12 mouse cellular contexts compared by ENCODE assay signal in genomic region chr9:103168046-103168445, GRCm38 (mm10). TPM values are rescaled to one million over a fixed set of nuclear protein-coding genes. Genes with fewer than 3 reads are reported as not detected.
DNase-seq lines count a peak whose midpoint lies in the region; ATAC-seq lines count a peak whose summit lies in the region.
"Had no signal": no experiment of that assay in that cellular context is flagged by ENCODE, and none has a peak within 500 bp of the region (broad histone marks: within the 10 kb centered on the region; RNA-seq: fewer than 3 reads in every experiment).

No protein-coding gene starts in this region.

- H3K27ac ChIP-seq in limb, embryonic 12.5 days, result no peak overlapping the region
- no peak overlapping the region for H3K27ac ChIP-seq in limb, embryonic 10.5 days
- H3K27ac ChIP-seq: stomach, embryonic 15.5 days had no signal

- H3K36me3 ChIP-seq in limb, embryonic 12.5 days, result no peaks in the 10 kb centered on the region
- H3K36me3 ChIP-seq in limb, embryonic 10.5 days, result no peaks in the 10 kb centered on the region
- H3K36me3 ChIP-seq: stomach, embryonic 15.5 days had no signal

- ATAC-seq in limb, embryonic 12.5 days (ENCODE audit: insufficient number of reproducible peaks, insufficient read depth, low FRiP score, low TSS enrichment, low read depth), result 0 out of 2 replicates have a peak, but pooled peaks have one; percentile 11
- peak; percentile 19; the same call in 1 of the 2 replicates for ATAC-seq in granulocyte monocyte progenitor cell, adult 5-6 weeks (replicated peaks; ENCODE audit: poor library complexity, severe bottlenecking)

- DNase-seq in heart, postnatal 14 days, result peak; percentile 27 to 37
- DNase-seq in heart, adult 8-10 months (ENCODE audit: low spot score), result no peak
- DNase-seq in limb, embryonic 10.5 days (ENCODE audit: low spot score), result no peak
- DNase-seq in mesoderm, embryonic 11.5 days (ENCODE audit: low read depth, low spot score), result peak; percentile 9
- DNase-seq in gastrocnemius, postnatal 14 days, result no peak
- DNase-seq in heart, adult 11 months, result no peak
- DNase-seq: cerebellum, adult 2 months; gastrocnemius, postnatal 10 days; kidney, postnatal 25 days had no signal

- intact Hi-C loops in heart, postnatal 14 days (cut with DNase I), result no loop called here
- intact Hi-C loops in gastrocnemius, postnatal 14 days (cut with DNase I; ENCODE audit: low total_unique reads), result no loop called here

- WGBS in limb, embryonic 12.5 days, result 79% methylated on average over 6 of the region's 6 CpGs
- 78% methylated on average over 6 of the region's 6 CpGs for WGBS in limb, embryonic 10.5 days

- H3K9ac ChIP-seq in limb, embryonic 12.5 days (replicated peaks), result no peak overlapping the region
- H3K9ac ChIP-seq: stomach, embryonic 15.5 days had no signal

- no peak overlapping the region for H3K4me3 ChIP-seq in limb, embryonic 12.5 days (replicated peaks)
- H3K4me3 ChIP-seq in limb, embryonic 10.5 days, result no peak overlapping the region
- H3K4me3 ChIP-seq: stomach, embryonic 15.5 days had no signal

- no peak overlapping the region for H3K4me2 ChIP-seq in limb, embryonic 12.5 days
- H3K4me2 ChIP-seq: stomach, embryonic 15.5 days had no signal

- H3K4me1 ChIP-seq in limb, embryonic 12.5 days (replicated peaks), result no peaks in the 10 kb centered on the region
- peaks cover 4% of the 10 kb centered on the region; the same call in 1 of the 2 replicates for H3K4me1 ChIP-seq in limb, embryonic 10.5 days
- H3K4me1 ChIP-seq: stomach, embryonic 15.5 days had no signal

- no peaks in the 10 kb centered on the region for H3K9me3 ChIP-seq in limb, embryonic 12.5 days
- H3K9me3 ChIP-seq in limb, embryonic 10.5 days (replicated peaks), result no peaks in the 10 kb centered on the region
- H3K9me3 ChIP-seq: stomach, embryonic 15.5 days had no signal

- no peaks in the 10 kb centered on the region for H3K27me3 ChIP-seq in limb, embryonic 12.5 days
- no peaks in the 10 kb centered on the region for H3K27me3 ChIP-seq in limb, embryonic 10.5 days (ENCODE audit: low read depth, poor library complexity, severe bottlenecking)
- H3K27me3 ChIP-seq: stomach, embryonic 15.5 days had no signal

RNA-seq across cellular contexts. Expression of gene Srprb, which starts 33.9 kb away (rescaled TPM):
- 10 to 100 TPM; 16.7 to 18.6 TPM for total RNA-seq in heart, postnatal 14 days (2021)
- 10 to 100 TPM; 18.1 to 21.5 (median 19.1) TPM for total RNA-seq in heart, adult 8-10 months (2022)
- 55.1 and 58.0 TPM in 2 replicates for polyA plus RNA-seq in limb, embryonic 12.5 days (2016; fragmentation: Nextera tagmentation; extraction: Ambion mirVana)
- polyA plus RNA-seq in limb, embryonic 10.5 days (2016; fragmentation: Nextera tagmentation; extraction: Ambion mirVana), result 72.4 and 74.1 TPM in 2 replicates
- 34.0 and 34.8 TPM in 2 replicates for total RNA-seq in granulocyte monocyte progenitor cell, adult 5-6 weeks (2014; fragmentation: Nextera tagmentation)
- total RNA-seq in granulocyte monocyte progenitor cell, adult 5-6 weeks (2017), result 24.4 and 24.6 TPM in 2 replicates
- total RNA-seq in gastrocnemius, postnatal 14 days (2021), result 10 to 100 TPM; 13.8 to 16.6 TPM

RNA-seq across cellular contexts. Expression of gene Rab6b, which starts 56.5 kb away (rescaled TPM):
- 1 to 10 TPM; 1.5 to 1.8 TPM for total RNA-seq in heart, postnatal 14 days (2021)
- 1 to 10 TPM; 1.3 to 2.7 (median 2.1) TPM for total RNA-seq in heart, adult 8-10 months (2022)
- polyA plus RNA-seq in limb, embryonic 12.5 days (2016; fragmentation: Nextera tagmentation; extraction: Ambion mirVana), result 2.8 and 3.9 TPM in 2 replicates
- 1.2 and 2.1 TPM in 2 replicates for polyA plus RNA-seq in limb, embryonic 10.5 days (2016; fragmentation: Nextera tagmentation; extraction: Ambion mirVana)
- 0.11 and 0.23 TPM in 2 replicates for total RNA-seq in granulocyte monocyte progenitor cell, adult 5-6 weeks (2014; fragmentation: Nextera tagmentation)
- 0.15 and 0.17 TPM in 2 replicates for total RNA-seq in granulocyte monocyte progenitor cell, adult 5-6 weeks (2017)
- under 1 TPM; 0.78 to 0.96 TPM for total RNA-seq in gastrocnemius, postnatal 14 days (2021)

Comparison
In these comparisons a context has a peak if more than half of its experiments do, and no peak if none do; other contexts are left out.
1. DNase-seq: peak in heart, postnatal 14 days (2 of 2) and mesoderm, embryonic 11.5 days (single experiment); none in heart, adult 8-10 months (single experiment), limb, embryonic 10.5 days (single experiment), gastrocnemius, postnatal 14 days (single experiment) and heart, adult 11 months (single experiment).